Mouse (Mus musculus) gastrocnemius, postnatal 36 days (tissue): ENCODE data around the gene Trp53. TPM values are rescaled to one million over a fixed set of nuclear protein-coding genes. Genes with fewer than 3 reads are reported as not detected.
"Not testable (repeated sequence)": the region's sequence is repeated elsewhere in the genome, so short reads cannot be mapped to it uniquely, and the experiment has no call there.

Source experiments
- DNase-seq, 2 experiments: peaks; one replicate each; pipeline ENCODE4 v3.0.0; 2022
- intact Hi-C: fragments of 180-260 bp; cut with DNase I; formaldehyde crosslinking; loops from one replicate; pipeline ENCODE4 v1.15.1; 2025
- microRNA-seq, 2 experiments: library from miRNA; unstranded; fragments of <30 nt; microRNA quantifications; one replicate each; pipeline ENCODE4 v1.2.0; 2021
- total RNA-seq, 2 experiments: library from RNA; stranded (reverse); gene quantifications; 2 replicates each; pipeline ENCODE4 v1.2.3; 2021

The Trp53 gene
- total RNA-seq, 2 experiments from 2014 or later, result 10.7 to 15.8 TPM

- no peak for DNase-seq
- intact Hi-C loops, result no loop called here
Observed at GRCm38 (mm10) chr11:69620394-69621081, 40.4 kb downstream of the Trp53 start.

- intact Hi-C loops, result no loop called here
Observed at GRCm38 (mm10) chr11:69621571-69622268, 41.6 kb downstream of the Trp53 start, which contains the start of gene Sat2. Gene Sat2, plus strand, starts transcription at chr11:69622024.

GRCm38 (mm10) chr11:69622406-69622805 is 42.2 kb downstream of the Trp53 start:
- intact Hi-C loops, result no loop called here
- DNase-seq, result no peak

More at GRCm38 (mm10) chr11:69621571-69622268, 41.6 kb downstream of the Trp53 start, which contains the start of gene Sat2:
- DNase-seq, result peak; percentile 31 to 53

GRCm38 (mm10) chr11:69623006-69623405 is 42.8 kb downstream of the Trp53 start:
- DNase-seq, result no peak
- intact Hi-C loops, result no loop called here

GRCm38 (mm10) chr11:69624339-69624738 is 44.2 kb downstream of the Trp53 start:
- intact Hi-C loops, result not testable (repeated sequence)

GRCm38 (mm10) chr11:69628286-69628685 is 48.1 kb downstream of the Trp53 start:
- peak; percentile 62 to 68 for DNase-seq
- intact Hi-C loops, result no loop called here

More at GRCm38 (mm10) chr11:69624339-69624738, 44.2 kb downstream of the Trp53 start:
- not testable (repeated sequence) for DNase-seq

- intact Hi-C loops, result loop anchor here (2.0 kb wide), 1 partner anchor 27 kb away; no protein-coding TSS in a partner anchor
- no peak for DNase-seq
Observed at GRCm38 (mm10) chr11:69629802-69630201, 49.6 kb downstream of the Trp53 start.

GRCm38 (mm10) chr11:69632284-69633089 is 52.3 kb downstream of the Trp53 start, which contains the start of gene Fxr2:
Gene Fxr2, plus strand, starts transcription at chr11:69632990.
- intact Hi-C loops, result no loop called here

GRCm38 (mm10) chr11:69633128-69633866 is 53.1 kb downstream of the Trp53 start:
- peak in 1 of 2 experiments; percentile 60 for DNase-seq
- intact Hi-C loops, result no loop called here

More at GRCm38 (mm10) chr11:69632284-69633089, 52.3 kb downstream of the Trp53 start, which contains the start of gene Fxr2:
- DNase-seq, result peak; percentile 100

GRCm38 (mm10) chr11:69635471-69635870 is 55.3 kb downstream of the Trp53 start:
- intact Hi-C loops, result no loop called here
- DNase-seq, result no peak

Small RNA genes lying within 50 kb of the gene (microRNA-seq; reads per million reads assigned to microRNA genes)
- gene Mir467f, result 0 reads per million in 2 experiments

Other genes with a start within 250 kb of the Trp53 start
- under 1 TPM; 0.12 to 0.26 TPM for gene Rnf227, start 239.9 kb upstream of the Trp53 start, total RNA-seq
- 10 to 100 TPM in 1 of 2 experiments, 1 to 10 TPM in 1; 7.6 to 11.2 TPM for gene Chd3, start 211.0 kb upstream of the Trp53 start, total RNA-seq
- 10 to 100 TPM; 58.8 to 67.0 TPM for gene Naa38, start 184.9 kb upstream of the Trp53 start, total RNA-seq
- 10 to 100 TPM; 24.6 to 26.2 TPM for gene Cyb5d1, start 184.7 kb upstream of the Trp53 start, total RNA-seq
- 1 to 10 TPM; 6.3 to 7.9 TPM for gene Tmem88, start 182.1 kb upstream of the Trp53 start, total RNA-seq
- gene Kdm6b, start 166.7 kb upstream of the Trp53 start, total RNA-seq, result 10 to 100 TPM; 23.0 to 27.2 TPM
- under 1 TPM; 0.13 to 0.27 TPM for gene Dnah2, start 31.2 kb upstream of the Trp53 start, total RNA-seq
- under 1 TPM; 0.23 to 0.62 TPM for gene Efnb3, start 20.2 kb upstream of the Trp53 start, total RNA-seq
- gene Wrap53, start 104 bp upstream of the Trp53 start, total RNA-seq, result 1 to 10 TPM; 2.6 to 2.8 TPM
- gene Atp1b2, start 25.6 kb downstream of the Trp53 start, total RNA-seq, result 100 to 1,000 TPM; 380 to 461 TPM
- not detected for gene Shbg, start 37.5 kb downstream of the Trp53 start, total RNA-seq
- gene Sat2, start 41.7 kb downstream of the Trp53 start, total RNA-seq, result 1 to 10 TPM; 3.0 to 3.2 TPM
- gene Fxr2, start 52.6 kb downstream of the Trp53 start, total RNA-seq, result 10 to 100 TPM; 77.7 to 91.9 TPM
- not detected for gene Sox15, start 75.0 kb downstream of the Trp53 start, total RNA-seq
- gene Mpdu1, start 82.3 kb downstream of the Trp53 start, total RNA-seq, result 1 to 10 TPM; 8.0 to 8.3 TPM
- gene Cd68, start 85.8 kb downstream of the Trp53 start, total RNA-seq, result 1 to 10 TPM; 2.6 to 3.2 TPM
- 100 to 1,000 TPM in 1 of 2 experiments, 10 to 100 TPM in 1; 74.1 to 103 TPM for gene Eif4a1, start 92.1 kb downstream of the Trp53 start, total RNA-seq
- gene Senp3, start 101.7 kb downstream of the Trp53 start, total RNA-seq, result 10 to 100 TPM; 22.7 TPM
- under 1 TPM; 0.39 to 0.92 TPM for gene Tnfsf13, start 105.4 kb downstream of the Trp53 start, total RNA-seq
- 10 to 100 TPM in 1 of 2 experiments, 1 to 10 TPM in 1; 8.6 to 10.4 TPM for gene Tnfsf12, start 115.5 kb downstream of the Trp53 start, total RNA-seq
- 1 to 10 TPM; 1.3 to 1.5 TPM for gene Tnfsfm13, start 115.7 kb downstream of the Trp53 start, total RNA-seq
- gene Polr2a, start 178.3 kb downstream of the Trp53 start, total RNA-seq, result 10 to 100 TPM; 28.7 to 29.2 TPM
- not detected for gene Slc35g3, start 181.6 kb downstream of the Trp53 start, total RNA-seq
- gene Zbtb4, start 185.6 kb downstream of the Trp53 start, total RNA-seq, result 10 to 100 TPM; 24.3 to 26.2 TPM
- 10 to 100 TPM; 29.2 to 33.1 TPM for gene Chrnb1, start 215.6 kb downstream of the Trp53 start, total RNA-seq
- 1 to 10 TPM; 4.6 to 4.8 TPM for gene Fgf11, start 221.5 kb downstream of the Trp53 start, total RNA-seq
- under 1 TPM; 0.12 to 0.20 TPM for gene Tmem102, start 225.3 kb downstream of the Trp53 start, total RNA-seq
- not detected for gene Gm39566, start 234.9 kb downstream of the Trp53 start, total RNA-seq
- not detected for gene Spem2, start 238.1 kb downstream of the Trp53 start, total RNA-seq
- not detected for gene Spem1, start 241.8 kb downstream of the Trp53 start, total RNA-seq